Mouse (Mus musculus): Measurements from ENCODE around the gene Rps6kc1. TPM values are rescaled to one million over a fixed set of nuclear protein-coding genes. Genes with fewer than 3 reads are reported as not detected.

The Rps6kc1 gene
- total RNA-seq, 4 experiments from 2014 or later, result 16.5 to 18.5 (median 17.4) TPM

- DNase-seq (ENCODE audit: low spot score in 2 of 2), result no peak
These were observed 143.9 kb downstream of the Rps6kc1 start for GRCm38 (mm10) chr1:190767621-190768020.

GRCm38 (mm10) chr1:190766800-190767199 is 144.8 kb downstream of the Rps6kc1 start:
- no peak for DNase-seq (ENCODE audit: low spot score in 2 of 2)

- no peak for DNase-seq (ENCODE audit: low spot score in 2 of 2)
These were observed 147.8 kb downstream of the Rps6kc1 start for GRCm38 (mm10) chr1:190763756-190764155.

GRCm38 (mm10) chr1:190761786-190762185 is 149.8 kb downstream of the Rps6kc1 start:
- DNase-seq (ENCODE audit: low spot score in 2 of 2), result no peak

- DNase-seq (ENCODE audit: low spot score in 2 of 2), result no peak
These were observed 153.7 kb downstream of the Rps6kc1 start for GRCm38 (mm10) chr1:190757899-190758298.

GRCm38 (mm10) chr1:190751794-190752570 is 159.6 kb downstream of the Rps6kc1 start:
- no peak for DNase-seq (ENCODE audit: low spot score in 2 of 2)

- DNase-seq (ENCODE audit: low spot score in 2 of 2), result no peak
These were observed 162.6 kb downstream of the Rps6kc1 start for GRCm38 (mm10) chr1:190748937-190749336.

GRCm38 (mm10) chr1:190741421-190741820 is 170.1 kb downstream of the Rps6kc1 start:
- DNase-seq (ENCODE audit: low spot score in 2 of 2), result no peak

- no peak for DNase-seq (ENCODE audit: low spot score in 2 of 2)
These were observed 178.8 kb downstream of the Rps6kc1 start for GRCm38 (mm10) chr1:190732803-190733202.

GRCm38 (mm10) chr1:190729516-190730088 is 182.0 kb downstream of the Rps6kc1 start:
- no peak for DNase-seq (ENCODE audit: low spot score in 2 of 2)

GRCm38 (mm10) chr1:190728111-190728651 is 183.4 kb downstream of the Rps6kc1 start:
- no peak for DNase-seq (ENCODE audit: low spot score in 2 of 2)

- DNase-seq (ENCODE audit: low spot score in 2 of 2), result no peak
These were observed 184.2 kb downstream of the Rps6kc1 start for GRCm38 (mm10) chr1:190727385-190727784.

GRCm38 (mm10) chr1:190724591-190725380 is 186.8 kb downstream of the Rps6kc1 start:
- DNase-seq (ENCODE audit: low spot score in 2 of 2), result no peak

GRCm38 (mm10) chr1:190723926-190724430 is 187.6 kb downstream of the Rps6kc1 start:
- no peak for DNase-seq (ENCODE audit: low spot score in 2 of 2)

- no peak for DNase-seq (ENCODE audit: low spot score in 2 of 2)
These were observed 197.7 kb downstream of the Rps6kc1 start for GRCm38 (mm10) chr1:190713848-190714247.

- DNase-seq (ENCODE audit: low spot score in 2 of 2), result no peak
These were observed 214.0 kb downstream of the Rps6kc1 start for GRCm38 (mm10) chr1:190697576-190697975.

GRCm38 (mm10) chr1:190695589-190695988 is 216.0 kb downstream of the Rps6kc1 start:
- no peak for DNase-seq (ENCODE audit: low spot score in 2 of 2)

GRCm38 (mm10) chr1:190690528-190691262 is 220.9 kb downstream of the Rps6kc1 start:
- no peak for DNase-seq (ENCODE audit: low spot score in 2 of 2)

- no peak for DNase-seq (ENCODE audit: low spot score in 2 of 2)
These were observed 228.5 kb downstream of the Rps6kc1 start for GRCm38 (mm10) chr1:190683060-190683459.

- DNase-seq (ENCODE audit: low spot score in 2 of 2), result no peak
These were observed 229.3 kb downstream of the Rps6kc1 start for GRCm38 (mm10) chr1:190682021-190682926.
